Mouse (Mus musculus) cortical plate, adult 2 months (tissue): Measurements from ENCODE around the gene Adcy1.

Source experiments
- CTCF ChIP-seq: fragments of 200-500 bp; IDR thresholded peaks from 2 replicates; pipeline ENCODE4 v1.5.1; 2011; ENCODE audit warnings: mild to moderate bottlenecking, control low read depth, low read length; ENCODE audit not compliant: insufficient read depth; ENCODE audit errors: extremely low read depth
- POLR2A ChIP-seq: fragments of 200-500 bp; IDR thresholded peaks from 2 replicates; pipeline ENCODE4 v1.6.1; 2011; ENCODE audit warnings: mild to moderate bottlenecking, low read length, control low read depth; ENCODE audit not compliant: insufficient read depth; ENCODE audit errors: extremely low read depth

GRCm38 (mm10) chr11:7033063-7033462 is 30.2 kb upstream of the Adcy1 start:
- no peak for TF ChIP-seq CTCF
- no peak for TF ChIP-seq POLR2A
